Mouse (Mus musculus) retina, embryonic 14.5 days (tissue): ENCODE data around the gene Tex44.
A peak's percentile ranks its signal among the peaks of the same experiment; 100 is the strongest.

Experiments
- DNase-seq: peaks from one replicate; pipeline ENCODE4 v3.0.0-alpha.2; 2015; ENCODE audit warnings: low spot score

Tex44 gene

GRCm38 (mm10) chr1:86426128-86426527 is at the start of gene Tex44, which contains the start of gene Nmur1:
Tex44 (plus strand) TSS chr1:86426329.
Nmur1 (minus strand) TSS chr1:86426228.
- no peak for DNase-seq

- no peak for DNase-seq
Observed at GRCm38 (mm10) chr1:86376354-86376753, 49.8 kb upstream of the Tex44 start.

GRCm38 (mm10) chr1:86378662-86379061 is 47.5 kb upstream of the Tex44 start:
- no peak for DNase-seq

- no peak for DNase-seq
Observed at GRCm38 (mm10) chr1:86379161-86379569, 47.0 kb upstream of the Tex44 start.

GRCm38 (mm10) chr1:86381027-86381426 is 45.1 kb upstream of the Tex44 start:
- peak; percentile 55 for DNase-seq

- peak; percentile 87 for DNase-seq
Observed at GRCm38 (mm10) chr1:86389230-86389629, 36.9 kb upstream of the Tex44 start.

GRCm38 (mm10) chr1:86391425-86391824 is 34.7 kb upstream of the Tex44 start:
- no peak for DNase-seq

- DNase-seq = no peak
Observed at GRCm38 (mm10) chr1:86393219-86393618, 32.9 kb upstream of the Tex44 start.

GRCm38 (mm10) chr1:86394246-86394645 is 31.9 kb upstream of the Tex44 start:
- DNase-seq = no peak

GRCm38 (mm10) chr1:86395897-86396296 is 30.2 kb upstream of the Tex44 start:
- DNase-seq = no peak

- no peak for DNase-seq
Observed at GRCm38 (mm10) chr1:86397621-86398020, 28.5 kb upstream of the Tex44 start.

- DNase-seq = no peak
Observed at GRCm38 (mm10) chr1:86398222-86398621, 27.9 kb upstream of the Tex44 start.

GRCm38 (mm10) chr1:86399322-86399721 is 26.8 kb upstream of the Tex44 start:
- no peak for DNase-seq

GRCm38 (mm10) chr1:86400096-86400754 is 25.9 kb upstream of the Tex44 start:
- no peak for DNase-seq

GRCm38 (mm10) chr1:86404834-86405233 is 21.3 kb upstream of the Tex44 start:
- DNase-seq = peak; percentile 21

GRCm38 (mm10) chr1:86406313-86406712 is 19.8 kb upstream of the Tex44 start:
- DNase-seq = no peak

- no peak for DNase-seq
Observed at GRCm38 (mm10) chr1:86406914-86407313, 19.2 kb upstream of the Tex44 start.

GRCm38 (mm10) chr1:86408515-86408914 is 17.6 kb upstream of the Tex44 start:
- DNase-seq = no peak

- no peak for DNase-seq
Observed at GRCm38 (mm10) chr1:86409476-86409875, 16.7 kb upstream of the Tex44 start.

- DNase-seq = no peak
Observed at GRCm38 (mm10) chr1:86414715-86415114, 11.4 kb upstream of the Tex44 start.

- no peak for DNase-seq
Observed at GRCm38 (mm10) chr1:86415144-86415543, 11.0 kb upstream of the Tex44 start.

GRCm38 (mm10) chr1:86415612-86416184 is 10.4 kb upstream of the Tex44 start:
- DNase-seq = no peak

- DNase-seq = peak; percentile 68
Observed at GRCm38 (mm10) chr1:86416321-86416720, 9.8 kb upstream of the Tex44 start.

GRCm38 (mm10) chr1:86421007-86421406 is 5.1 kb upstream of the Tex44 start:
- no peak for DNase-seq
